Mouse (Mus musculus): ENCODE data around the gene Cacna1c. TPM values are rescaled to one million over a fixed set of nuclear protein-coding genes. Genes with fewer than 3 reads are reported as not detected.

Cacna1c gene
- polyA plus RNA-seq, 1 experiment from 2014 or later, result 9.3 TPM

- H3K36me3 ChIP-seq, result peaks cover 8% of the 10 kb centered on the region; the same call in 1 of the 2 replicates
- H3K4me2 ChIP-seq, result no peak overlapping the region
- no peak overlapping the region for H3K9ac ChIP-seq
- no peaks in the 10 kb centered on the region for H3K9me3 ChIP-seq
- H3K4me1 ChIP-seq, result no peaks in the 10 kb centered on the region
- H3K4me3 ChIP-seq, result no peak overlapping the region
- 84% methylated on average over 4 of the region's 4 CpGs for WGBS
- ATAC-seq (ENCODE audit: insufficient number of reproducible peaks, insufficient read depth, low FRiP score, low TSS enrichment, low read depth), result no peak
- no peaks in the 10 kb centered on the region for H3K27me3 ChIP-seq
- H3K27ac ChIP-seq, result no peak overlapping the region
These were observed 566.2 kb downstream of the Cacna1c start for GRCm38 (mm10) chr6:118630006-118630405.

- no peaks in the 10 kb centered on the region for H3K9me3 ChIP-seq
- H3K4me1 ChIP-seq, result no peaks in the 10 kb centered on the region
- no peak overlapping the region for H3K4me3 ChIP-seq
- no peaks in the 10 kb centered on the region for H3K27me3 ChIP-seq
- ATAC-seq (ENCODE audit: insufficient number of reproducible peaks, insufficient read depth, low FRiP score, low TSS enrichment, low read depth), result no peak
- H3K27ac ChIP-seq, result no peak overlapping the region
- H3K36me3 ChIP-seq, result peaks cover 10% of the 10 kb centered on the region; the same call in 1 of the 2 replicates
- 55% methylated on average over 4 of the region's 4 CpGs for WGBS
- no peak overlapping the region for H3K9ac ChIP-seq
- H3K4me2 ChIP-seq, result no peak overlapping the region
These were observed 570.0 kb downstream of the Cacna1c start for GRCm38 (mm10) chr6:118626246-118626645.

- WGBS, result 96% methylated on average over 3 of the region's 3 CpGs
- Histone ChIP-seq H3K4me1 (no peaks in the 10 kb centered on the region), H3K27ac (no peak overlapping the region), H3K9ac (no peak overlapping the region), H3K9me3 (no peaks in the 10 kb centered on the region), H3K27me3 (no peaks in the 10 kb centered on the region), H3K4me2 (no peak overlapping the region), H3K4me3 (no peak overlapping the region), H3K36me3 (peaks cover 10% of the 10 kb centered on the region; the same call in 1 of the 2 replicates)
- ATAC-seq (ENCODE audit: insufficient number of reproducible peaks, insufficient read depth, low FRiP score, low TSS enrichment, low read depth), result no peak
These were observed 572.6 kb downstream of the Cacna1c start for GRCm38 (mm10) chr6:118623609-118624008.

GRCm38 (mm10) chr6:118621866-118622265 is 574.4 kb downstream of the Cacna1c start:
- Histone ChIP-seq H3K9me3 (no peaks in the 10 kb centered on the region), H3K9ac (no peak overlapping the region), H3K36me3 (peaks cover 19% of the 10 kb centered on the region; the same call in 1 of the 2 replicates), H3K4me2 (no peak overlapping the region), H3K27ac (no peak overlapping the region), H3K4me3 (no peak overlapping the region), H3K27me3 (no peaks in the 10 kb centered on the region), H3K4me1 (no peaks in the 10 kb centered on the region)
- ATAC-seq (ENCODE audit: insufficient number of reproducible peaks, insufficient read depth, low FRiP score, low TSS enrichment, low read depth), result no peak
- WGBS, result 68% methylated on average over 7 of the region's 7 CpGs

GRCm38 (mm10) chr6:118621406-118621805 is 574.8 kb downstream of the Cacna1c start:
- WGBS, result 90% methylated on average over 3 of the region's 3 CpGs

GRCm38 (mm10) chr6:118608906-118609305 is 587.3 kb downstream of the Cacna1c start:
- no peak overlapping the region for H3K27ac ChIP-seq
- H3K4me2 ChIP-seq, result no peak overlapping the region
- no peaks in the 10 kb centered on the region for H3K4me1 ChIP-seq
- no peak overlapping the region for H3K9ac ChIP-seq
- 90% methylated on average over 6 of the region's 6 CpGs for WGBS
- peaks cover 42% of the 10 kb centered on the region for H3K36me3 ChIP-seq
- ATAC-seq (ENCODE audit: insufficient number of reproducible peaks, insufficient read depth, low FRiP score, low TSS enrichment, low read depth), result no peak
- H3K9me3 ChIP-seq, result no peaks in the 10 kb centered on the region
- H3K27me3 ChIP-seq, result no peaks in the 10 kb centered on the region
- no peak overlapping the region for H3K4me3 ChIP-seq

More at GRCm38 (mm10) chr6:118621406-118621805, 574.8 kb downstream of the Cacna1c start:
- ATAC-seq (ENCODE audit: insufficient number of reproducible peaks, insufficient read depth, low FRiP score, low TSS enrichment, low read depth), result no peak
- no peaks in the 10 kb centered on the region for H3K4me1 ChIP-seq
- H3K4me2 ChIP-seq, result no peak overlapping the region
- H3K9me3 ChIP-seq, result no peaks in the 10 kb centered on the region
- no peak overlapping the region for H3K9ac ChIP-seq
- H3K36me3 ChIP-seq, result peaks cover 19% of the 10 kb centered on the region; the same call in 1 of the 2 replicates
- no peak overlapping the region for H3K27ac ChIP-seq
- no peaks in the 10 kb centered on the region for H3K27me3 ChIP-seq
- H3K4me3 ChIP-seq, result no peak overlapping the region

- no peak overlapping the region for H3K9ac ChIP-seq
- no peak for ATAC-seq (ENCODE audit: insufficient number of reproducible peaks, insufficient read depth, low FRiP score, low TSS enrichment, low read depth)
- H3K4me1 ChIP-seq, result no peaks in the 10 kb centered on the region
- 68% methylated on average over 7 of the region's 7 CpGs for WGBS
- H3K36me3 ChIP-seq, result peaks cover 65% of the 10 kb centered on the region
- no peaks in the 10 kb centered on the region for H3K9me3 ChIP-seq
- H3K4me2 ChIP-seq, result no peak overlapping the region
- H3K27ac ChIP-seq, result no peak overlapping the region
- no peak overlapping the region for H3K4me3 ChIP-seq
- no peaks in the 10 kb centered on the region for H3K27me3 ChIP-seq
These were observed 590.2 kb downstream of the Cacna1c start for GRCm38 (mm10) chr6:118605974-118606373.

- no peak overlapping the region for H3K27ac ChIP-seq
- H3K27me3 ChIP-seq, result no peaks in the 10 kb centered on the region
- no peaks in the 10 kb centered on the region for H3K4me1 ChIP-seq
- no peaks in the 10 kb centered on the region for H3K9me3 ChIP-seq
- no peak overlapping the region for H3K4me3 ChIP-seq
- H3K36me3 ChIP-seq, result peaks cover 68% of the 10 kb centered on the region
- no peak for ATAC-seq (ENCODE audit: insufficient number of reproducible peaks, insufficient read depth, low FRiP score, low TSS enrichment, low read depth)
- 90% methylated on average over 7 of the region's 7 CpGs for WGBS
- H3K9ac ChIP-seq, result no peak overlapping the region
- no peak overlapping the region for H3K4me2 ChIP-seq
These were observed 592.4 kb downstream of the Cacna1c start for GRCm38 (mm10) chr6:118603825-118604224.

GRCm38 (mm10) chr6:118595681-118596055 is 600.5 kb downstream of the Cacna1c start:
- WGBS, result 73% methylated on average over 9 of the region's 9 CpGs
- H3K36me3 ChIP-seq, result peaks cover 38% of the 10 kb centered on the region
- H3K4me3 ChIP-seq, result no peak overlapping the region
- ATAC-seq (ENCODE audit: insufficient number of reproducible peaks, insufficient read depth, low FRiP score, low TSS enrichment, low read depth), result no peak
- no peak overlapping the region for H3K9ac ChIP-seq
- H3K4me2 ChIP-seq, result no peak overlapping the region
- peaks cover 16% of the 10 kb centered on the region for H3K4me1 ChIP-seq
- H3K27ac ChIP-seq, result no peak overlapping the region
- peaks cover 30% of the 10 kb centered on the region for H3K27me3 ChIP-seq
- no peaks in the 10 kb centered on the region for H3K9me3 ChIP-seq

GRCm38 (mm10) chr6:118594833-118595680 is 601.2 kb downstream of the Cacna1c start:
- no peak for ATAC-seq (ENCODE audit: insufficient number of reproducible peaks, insufficient read depth, low FRiP score, low TSS enrichment, low read depth)
- 84% methylated on average over 10 of the region's 10 CpGs for WGBS
- no peak overlapping the region for H3K9ac ChIP-seq

GRCm38 (mm10) chr6:118594070-118594469 is 602.1 kb downstream of the Cacna1c start:
- Histone ChIP-seq H3K36me3 (peaks cover 32% of the 10 kb centered on the region), H3K4me3 (peak overlapping the region; percentile 37), H3K4me2 (peak overlapping the region; percentile 68), H3K9ac (peak overlapping the region; percentile 57), H3K4me1 (peaks cover 16% of the 10 kb centered on the region), H3K27ac (no peak overlapping the region), H3K9me3 (no peaks in the 10 kb centered on the region), H3K27me3 (peaks cover 30% of the 10 kb centered on the region)
- 34% methylated on average over 10 of the region's 10 CpGs for WGBS
- ATAC-seq (ENCODE audit: insufficient number of reproducible peaks, insufficient read depth, low FRiP score, low TSS enrichment, low read depth), result no peak

More at GRCm38 (mm10) chr6:118594833-118595680, 601.2 kb downstream of the Cacna1c start:
- no peak overlapping the region for H3K27ac ChIP-seq
- H3K4me2 ChIP-seq, result no peak overlapping the region
- peaks cover 30% of the 10 kb centered on the region for H3K27me3 ChIP-seq
- no peaks in the 10 kb centered on the region for H3K9me3 ChIP-seq
- no peak overlapping the region for H3K4me3 ChIP-seq
- H3K4me1 ChIP-seq, result peaks cover 16% of the 10 kb centered on the region
- peaks cover 37% of the 10 kb centered on the region for H3K36me3 ChIP-seq

All from embryonic facial prominence, embryonic 13.5 days (tissue).